Mouse (Mus musculus) gastrocnemius, adult 2 months (tissue): ENCODE data around the gene 4933407L21Rik. TPM values are rescaled to one million over a fixed set of nuclear protein-coding genes. Genes with fewer than 3 reads are reported as not detected.

Source experiments
- DNase-seq: peaks from one replicate; pipeline ENCODE4 v3.0.0; 2022
- H3K27ac ChIP-seq: fragments of 200-600 bp; 2 replicates; pipeline ENCODE4 v1.8.1; 2022; ENCODE audit warnings: mild to moderate bottlenecking
- H3K4me3 ChIP-seq: fragments of 200-600 bp; 2 replicates; pipeline ENCODE4 v1.8.1; 2022; ENCODE audit warnings: mild to moderate bottlenecking, moderate library complexity
- CTCF ChIP-seq: fragments of 200-600 bp; IDR thresholded peaks from 2 replicates; pipeline ENCODE4 v1.8.1; 2022; ENCODE audit warnings: antibody characterized with exemption, mild to moderate bottlenecking, moderate library complexity
- intact Hi-C: fragments of 180-260 bp; cut with DNase I; formaldehyde crosslinking; loops from one replicate; pipeline ENCODE4 v1.15.1; 2025
- total RNA-seq, 2 experiments: library from RNA; stranded (reverse); gene quantifications; 2 replicates each; pipeline ENCODE4 v1.2.3; 2021

The 4933407L21Rik gene
- total RNA-seq, 2 experiments from 2014 or later = 0.36 TPM; not detected in 1

DNA sequence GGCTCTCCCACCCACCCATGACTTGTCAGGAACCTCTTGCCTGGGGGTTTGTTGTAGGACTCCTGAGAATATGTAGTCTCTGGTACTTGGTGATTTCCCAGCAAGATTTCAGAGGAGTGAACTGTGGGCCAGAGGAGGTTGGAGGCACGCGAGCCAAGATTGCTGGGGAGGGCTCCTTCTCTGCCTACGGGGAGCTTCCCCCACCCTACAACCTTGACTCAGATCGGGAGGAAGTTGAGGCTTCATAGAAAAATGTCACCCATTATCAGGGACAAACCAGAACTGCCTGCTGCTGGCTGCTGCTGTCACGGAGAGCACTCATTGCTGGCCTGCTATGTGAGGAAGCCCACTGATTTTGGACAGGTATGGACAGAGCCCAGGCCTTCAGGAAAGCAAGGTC is 29.0 kb downstream of the 4933407L21Rik start:
- intact Hi-C loops = no loop called here
- no peak for TF ChIP-seq CTCF
- no peak overlapping the region for H3K4me3 ChIP-seq
- no peak overlapping the region for H3K27ac ChIP-seq
- DNase-seq = no peak

- no peak overlapping the region for H3K4me3 ChIP-seq
- TF ChIP-seq CTCF = no peak
- H3K27ac ChIP-seq = no peak overlapping the region
- no peak for DNase-seq
- intact Hi-C loops = no loop called here
These were observed 29.8 kb downstream of the 4933407L21Rik start for GRCm38 (mm10) chr1:85957942-85958619.

DNA sequence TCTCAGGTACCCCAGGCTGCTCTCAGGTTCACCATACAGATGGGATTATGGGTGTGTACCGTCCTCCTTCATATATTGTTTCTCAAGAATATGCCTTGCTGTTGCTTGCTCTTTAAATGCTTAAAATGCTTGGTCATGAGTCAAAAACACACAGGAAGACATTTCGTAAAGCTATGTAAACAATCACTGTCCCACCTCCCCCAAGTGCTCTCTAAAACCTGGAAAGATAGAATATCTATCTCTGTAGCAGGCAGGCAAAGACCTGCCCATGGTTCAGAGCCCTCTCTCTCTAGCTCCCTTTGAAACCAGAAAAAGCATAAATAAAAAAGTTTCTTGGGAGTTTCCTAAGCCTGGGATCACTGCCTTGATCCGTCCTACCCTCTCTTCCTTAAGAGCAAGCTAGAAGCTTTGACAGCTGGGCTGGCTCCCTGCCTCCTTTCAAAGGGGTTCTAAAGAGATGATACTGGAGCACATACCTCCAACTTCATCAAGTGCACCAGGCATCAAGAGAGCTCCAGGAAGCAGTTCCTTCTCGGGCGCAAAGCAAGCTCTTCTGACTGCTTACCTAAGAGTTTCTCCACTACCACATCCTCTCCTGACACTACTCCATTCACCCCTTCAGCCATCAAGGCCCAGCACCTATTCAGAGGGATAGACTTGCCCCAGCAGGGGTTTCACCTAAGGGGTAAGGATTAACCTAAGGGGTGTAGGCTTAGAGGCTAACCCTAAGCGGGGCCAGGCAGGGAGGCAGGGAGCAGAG is 31.0 kb downstream of the 4933407L21Rik start:
- DNase-seq = no peak
- no peak overlapping the region for H3K4me3 ChIP-seq
- intact Hi-C loops = no loop called here
- TF ChIP-seq CTCF = no peak
- no peak overlapping the region for H3K27ac ChIP-seq

GRCm38 (mm10) chr1:85959889-85960276 is 31.6 kb downstream of the 4933407L21Rik start:
- H3K27ac ChIP-seq = no peak overlapping the region
- intact Hi-C loops = no loop called here

GRCm38 (mm10) chr1:85960873-85961272 is 32.6 kb downstream of the 4933407L21Rik start, which contains the start of gene Gpr55:
Gene Gpr55, minus strand, starts transcription at chr1:85961007.
- no peak for TF ChIP-seq CTCF
- Histone ChIP-seq H3K4me3 (no peak within 1 kb of the TSS), H3K27ac (no peak within 1 kb of the TSS)
- no peak for DNase-seq
- intact Hi-C loops = no loop called here

More at GRCm38 (mm10) chr1:85959889-85960276, 31.6 kb downstream of the 4933407L21Rik start:
- TF ChIP-seq CTCF = no peak
- H3K4me3 ChIP-seq = no peak overlapping the region
- DNase-seq = no peak

- Histone ChIP-seq H3K4me3 (no peak overlapping the region), H3K27ac (no peak overlapping the region)
- TF ChIP-seq CTCF = no peak
- no peak for DNase-seq
- intact Hi-C loops = no loop called here
These were observed 33.8 kb downstream of the 4933407L21Rik start for GRCm38 (mm10) chr1:85962081-85962480.

DNA sequence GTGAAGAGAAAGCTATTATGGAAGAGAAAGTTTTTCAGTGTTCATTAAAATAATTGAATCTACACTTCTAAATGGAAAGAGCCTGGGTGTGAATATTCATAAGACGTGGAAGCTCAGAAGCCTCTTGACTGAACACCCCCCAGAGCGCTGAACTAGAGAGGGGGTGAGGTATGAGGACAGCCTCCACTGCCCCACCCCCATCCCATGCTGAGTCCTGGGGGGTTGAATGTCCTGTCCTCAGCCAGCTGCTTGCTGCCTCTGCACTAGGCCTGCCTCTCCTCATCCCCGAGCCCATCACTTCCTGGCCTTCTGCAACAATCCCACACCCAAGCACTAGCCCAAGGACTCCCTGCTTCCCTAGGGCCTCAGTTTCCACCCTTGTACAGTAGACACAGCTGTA is 37.6 kb downstream of the 4933407L21Rik start:
- Histone ChIP-seq H3K4me3 (no peak overlapping the region), H3K27ac (no peak overlapping the region)
- DNase-seq = no peak
- intact Hi-C loops = no loop called here
- no peak for TF ChIP-seq CTCF

- TF ChIP-seq CTCF = no peak
- intact Hi-C loops = no loop called here
- Histone ChIP-seq H3K4me3 (no peak overlapping the region), H3K27ac (no peak overlapping the region)
- no peak for DNase-seq
These were observed 40.8 kb downstream of the 4933407L21Rik start for GRCm38 (mm10) chr1:85969081-85969480.

- intact Hi-C loops = no loop called here
- Histone ChIP-seq H3K4me3 (no peak overlapping the region), H3K27ac (no peak overlapping the region)
- TF ChIP-seq CTCF = no peak
- DNase-seq = no peak
These were observed 41.2 kb downstream of the 4933407L21Rik start for GRCm38 (mm10) chr1:85969519-85969918.

DNA sequence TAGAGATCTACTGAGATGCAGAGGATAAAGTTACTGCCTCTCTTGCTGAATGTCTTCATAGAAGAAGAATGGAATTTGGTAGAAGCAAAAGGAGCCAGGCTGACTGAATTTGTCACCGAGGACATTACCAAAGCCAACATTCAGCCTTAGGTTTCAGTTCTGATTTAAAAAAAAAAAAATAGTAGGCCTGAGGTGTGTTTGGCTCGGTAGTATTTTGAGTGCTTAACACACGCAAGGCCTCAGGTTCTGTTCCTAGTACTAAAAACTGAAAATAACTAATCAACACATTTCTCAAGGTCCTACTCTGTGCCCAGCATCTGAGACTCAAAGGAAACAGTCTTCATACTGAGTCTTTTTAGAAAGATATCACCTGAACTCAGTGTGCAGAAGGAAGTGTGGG is 42.8 kb downstream of the 4933407L21Rik start:
- no peak overlapping the region for H3K4me3 ChIP-seq
- no peak for DNase-seq
- intact Hi-C loops = no loop called here
- TF ChIP-seq CTCF = no peak
- no peak overlapping the region for H3K27ac ChIP-seq

DNA sequence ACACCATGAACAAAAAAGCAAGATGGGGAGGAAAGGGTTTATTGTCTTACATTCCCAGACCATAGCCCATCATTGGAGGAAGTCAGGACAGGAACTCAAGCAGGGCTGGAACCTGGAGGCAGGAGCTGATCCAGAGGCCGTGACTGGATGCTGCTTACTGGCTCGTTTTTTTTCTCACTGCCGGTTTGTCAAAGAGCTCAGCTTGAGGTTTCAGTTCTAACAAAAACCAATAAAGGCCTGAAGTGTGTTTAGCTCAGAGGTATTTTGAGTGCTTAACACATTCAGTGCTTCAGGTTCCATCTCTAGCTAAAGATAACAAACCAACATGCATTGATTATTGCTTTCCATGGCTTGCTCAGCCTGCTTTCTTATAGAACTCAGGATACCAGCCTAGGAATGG is 44.1 kb downstream of the 4933407L21Rik start:
- no peak for DNase-seq
- no peak for TF ChIP-seq CTCF
- H3K27ac ChIP-seq = no peak overlapping the region
- intact Hi-C loops = no loop called here
- no peak overlapping the region for H3K4me3 ChIP-seq

DNA sequence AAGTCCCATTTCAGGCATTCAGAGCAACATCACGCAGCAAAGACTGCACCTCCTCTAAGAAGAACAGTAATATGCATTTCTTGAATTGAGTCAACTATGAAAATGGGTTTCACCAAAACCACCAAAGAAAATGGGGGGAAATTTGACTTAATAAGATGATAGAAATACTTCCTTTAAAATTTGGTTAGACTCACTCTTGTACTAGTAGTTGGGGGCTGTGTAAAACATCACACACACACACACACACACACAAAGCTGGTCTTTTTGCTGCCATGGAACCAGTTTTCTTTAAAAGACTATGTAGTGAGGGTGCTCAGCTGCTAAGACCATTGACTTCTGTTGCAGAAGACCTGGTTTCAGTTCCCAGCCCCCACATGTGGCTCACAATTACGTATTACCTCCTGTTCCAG is 45.2 kb downstream of the 4933407L21Rik start:
- no peak for TF ChIP-seq CTCF
- no peak for DNase-seq
- Histone ChIP-seq H3K27ac (no peak overlapping the region), H3K4me3 (no peak overlapping the region)
- intact Hi-C loops = no loop called here

DNA sequence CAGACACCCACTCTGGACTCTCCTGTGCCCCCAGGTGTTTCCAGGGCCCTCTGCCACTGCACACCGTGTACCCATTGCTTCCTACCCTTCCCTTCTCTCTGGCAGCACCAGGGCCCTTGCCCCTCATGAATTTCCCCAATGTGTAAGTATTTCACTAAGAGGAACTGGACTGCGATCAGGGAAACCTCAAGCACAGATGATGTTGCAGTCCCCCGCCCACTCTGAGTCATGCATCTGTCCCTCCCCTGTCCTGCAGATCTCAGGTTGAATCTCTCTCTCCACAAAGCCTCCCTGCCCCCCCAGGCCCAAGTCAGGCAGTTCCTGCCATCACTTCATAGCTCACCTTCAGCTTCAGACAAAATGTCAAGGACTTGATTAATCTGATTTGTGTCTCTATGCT is 49.4 kb downstream of the 4933407L21Rik start:
- TF ChIP-seq CTCF = no peak
- intact Hi-C loops = no loop called here
- DNase-seq = no peak
- no peak overlapping the region for H3K4me3 ChIP-seq
- H3K27ac ChIP-seq = no peak overlapping the region
